Mouse (Mus musculus) stomach, postnatal 0 days (tissue): ENCODE results near the gene Crebl2. TPM values are rescaled to one million over a fixed set of nuclear protein-coding genes. Genes with fewer than 3 reads are reported as not detected.

Experiments
- ATAC-seq: fragments of 200-750 bp; cut with Nextera tagmentation; 2 replicates; pipeline ENCODE4 v1.8.0; 2017; ENCODE audit not compliant: low FRiP score, low TSS enrichment
- DNase-seq: peaks from one replicate; pipeline ENCODE4 v3.0.0-alpha.2; 2016; ENCODE audit warnings: low spot score
- H3K27ac ChIP-seq: fragments of 300-500 bp; sonication (generic); replicated peaks from 2 replicates; pipeline ENCODE4 v1.5.1; 2014; ENCODE audit warnings: mild to moderate bottlenecking, control low read depth
- H3K27me3 ChIP-seq: fragments of 300-500 bp; sonication (generic); 2 replicates; pipeline ENCODE4 v1.6.1; 2014; ENCODE audit warnings: low read length; ENCODE audit not compliant: control insufficient read depth, insufficient read depth
- H3K36me3 ChIP-seq: fragments of 300-500 bp; sonication (generic); 2 replicates; pipeline ENCODE4 v1.6.1; 2014; ENCODE audit warnings: low read length, mixed read lengths; ENCODE audit not compliant: control insufficient read depth, insufficient read depth
- H3K4me1 ChIP-seq: fragments of 300-500 bp; sonication (generic); replicated peaks from 2 replicates; pipeline ENCODE4 v1.6.1; 2014; ENCODE audit warnings: antibody characterized with exemption; ENCODE audit not compliant: control insufficient read depth, insufficient read depth
- H3K4me2 ChIP-seq: fragments of 300-500 bp; sonication (generic); replicated peaks from 2 replicates; pipeline ENCODE4 v1.6.1; 2014; ENCODE audit warnings: low read depth, mild to moderate bottlenecking, control low read depth, moderate library complexity
- H3K4me3 ChIP-seq: fragments of 300-500 bp; sonication (generic); 2 replicates; pipeline ENCODE4 v1.5.1; 2014; ENCODE audit warnings: low read depth, low read length, control low read depth
- H3K9ac ChIP-seq: fragments of 300-500 bp; sonication (generic); 2 replicates; pipeline ENCODE4 v1.6.1; 2014; ENCODE audit warnings: mild to moderate bottlenecking, low read length, control low read depth, mixed read lengths
- H3K9me3 ChIP-seq: fragments of 300-500 bp; sonication (generic); 2 replicates; pipeline ENCODE4 v1.6.1; 2016; ENCODE audit warnings: low read length; ENCODE audit not compliant: control insufficient read depth
- CTCF ChIP-seq: IDR thresholded peaks from 2 replicates; pipeline ENCODE4 v1.5.1; 2016; ENCODE audit warnings: antibody characterized with exemption, low read depth, mild to moderate bottlenecking, moderate library complexity
- EP300 ChIP-seq: optimal IDR thresholded peaks from 2 replicates; pipeline ENCODE3; 2016; ENCODE audit warnings: antibody characterized with exemption
- WGBS: fragments of 180-500 bp; shearing (Covaris S2); extraction: QIAGEN DNeasy Blood & Tissue Kit; methylation state at CpG from one replicate; pipeline ENCODE4 v1.1.7; 2014; 5-methylcytosine and 5-hydroxymethylcytosine counted together
- polyA plus RNA-seq: library from polyadenylated mRNA; unstranded; fragments of >200 nt; fragmentation: Nextera tagmentation; extraction: Ambion mirVana; gene quantifications from 2 replicates; pipeline ENCODE4 v1.2.1, GENCODE M21; 2015

Crebl2 gene
- polyA plus RNA-seq, 1 experiment from 2014 or later: 4.7 TPM

DNA sequence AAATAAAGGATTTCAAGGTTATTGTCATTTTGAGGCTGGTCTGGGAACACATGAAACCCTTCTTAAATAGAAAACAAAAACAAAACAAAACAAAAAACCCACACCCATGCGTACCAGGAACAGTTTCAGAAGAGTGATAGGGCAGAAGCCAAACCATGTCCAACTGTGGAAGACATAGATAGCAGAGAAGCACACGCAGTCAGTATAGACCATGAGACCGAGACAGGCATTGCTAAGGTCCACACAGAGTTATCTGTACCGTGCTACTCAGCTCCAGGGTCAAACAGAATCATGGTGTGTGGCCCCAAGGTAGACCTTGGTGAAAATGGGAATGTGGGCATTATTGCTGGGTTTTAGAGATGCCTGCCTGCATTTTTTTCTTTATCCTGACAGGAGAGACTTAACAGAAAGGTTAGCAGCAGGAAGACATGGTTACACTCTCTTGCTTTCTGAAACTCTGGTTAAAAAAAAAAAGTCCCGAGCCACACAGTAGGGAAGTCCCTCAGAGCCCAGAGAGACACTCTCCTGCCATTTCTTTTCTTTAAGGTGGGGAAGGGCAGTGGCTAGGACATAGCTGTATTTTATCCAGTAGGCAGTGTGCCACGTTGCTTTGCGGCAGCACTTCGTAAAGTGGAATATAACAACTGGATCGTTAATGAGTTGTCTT is 4.8 kb downstream of the Crebl2 start:
- no peak overlapping the region for H3K4me3 ChIP-seq
- no peaks in the 10 kb centered on the region; the same call in 1 of the 2 replicates for H3K36me3 ChIP-seq
- H3K27me3 ChIP-seq: no peaks in the 10 kb centered on the region
- no peak for ATAC-seq
- no peaks in the 10 kb centered on the region for H3K9me3 ChIP-seq
- no peaks in the 10 kb centered on the region for H3K4me1 ChIP-seq
- H3K9ac ChIP-seq: no peak overlapping the region
- no peak for DNase-seq
- no peak overlapping the region for H3K27ac ChIP-seq
- WGBS: 81% methylated on average over 9 of the region's 9 CpGs
- no peak overlapping the region for H3K4me2 ChIP-seq
- TF ChIP-seq CTCF (no peak), EP300 (no peak)

- Histone ChIP-seq H3K4me2 (no peak overlapping the region), H3K9me3 (no peaks in the 10 kb centered on the region), H3K27ac (no peak overlapping the region), H3K4me3 (no peak overlapping the region), H3K36me3 (no peaks in the 10 kb centered on the region; the same call in 1 of the 2 replicates), H3K4me1 (no peaks in the 10 kb centered on the region), H3K9ac (no peak overlapping the region), H3K27me3 (no peaks in the 10 kb centered on the region)
- 94% methylated on average over 4 of the region's 4 CpGs for WGBS
- no peak for TF ChIP-seq CTCF
- no peak for TF ChIP-seq EP300
- no peak for DNase-seq
- ATAC-seq: no peak
Measured at GRCm38 (mm10) chr6:134838111-134838510, 8.2 kb downstream of the Crebl2 start.

DNA sequence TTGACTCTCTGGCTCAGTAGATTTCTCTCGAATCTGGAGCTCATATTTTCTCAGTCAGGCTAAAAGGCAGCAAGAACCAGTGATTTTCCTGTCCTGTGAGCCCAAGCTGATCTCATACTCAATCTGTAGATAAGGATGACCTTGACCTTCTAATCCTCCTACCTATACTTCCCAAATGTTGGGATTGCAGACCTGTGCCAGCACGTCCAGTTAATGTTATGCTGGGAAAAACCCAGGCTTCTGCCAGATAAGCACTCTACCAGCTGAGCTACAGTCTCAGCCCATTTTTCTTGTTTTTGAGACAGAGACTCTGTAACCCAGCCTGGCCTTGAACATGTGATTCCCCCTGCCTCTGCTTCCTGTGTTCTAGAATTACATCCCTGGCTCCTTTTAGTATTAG is 10.4 kb downstream of the Crebl2 start:
- TF ChIP-seq EP300: no peak
- TF ChIP-seq CTCF: no peak
- no peak overlapping the region for H3K4me3 ChIP-seq
- 78% methylated on average over 2 of the region's 2 CpGs for WGBS
- no peaks in the 10 kb centered on the region; the same call in 1 of the 2 replicates for H3K36me3 ChIP-seq
- DNase-seq (no peak), ATAC-seq (no peak)
- no peaks in the 10 kb centered on the region for H3K27me3 ChIP-seq
- H3K27ac ChIP-seq: no peak overlapping the region
- no peak overlapping the region for H3K9ac ChIP-seq
- H3K4me1 ChIP-seq: no peaks in the 10 kb centered on the region
- H3K9me3 ChIP-seq: no peaks in the 10 kb centered on the region
- no peak overlapping the region for H3K4me2 ChIP-seq

GRCm38 (mm10) chr6:134845726-134846125 is 15.8 kb downstream of the Crebl2 start:
- Histone ChIP-seq H3K36me3 (peaks cover 4% of the 10 kb centered on the region; the same call in 1 of the 2 replicates), H3K4me3 (no peak overlapping the region), H3K27ac (no peak overlapping the region), H3K9me3 (no peaks in the 10 kb centered on the region), H3K9ac (no peak overlapping the region), H3K4me2 (no peak overlapping the region), H3K4me1 (no peaks in the 10 kb centered on the region), H3K27me3 (no peaks in the 10 kb centered on the region)
- WGBS: 81% methylated on average over 4 of the region's 4 CpGs
- no peak for TF ChIP-seq EP300
- TF ChIP-seq CTCF: no peak
- DNase-seq (no peak), ATAC-seq (no peak)

GRCm38 (mm10) chr6:134846308-134846707 is 16.4 kb downstream of the Crebl2 start:
- no peak overlapping the region for H3K9ac ChIP-seq
- TF ChIP-seq CTCF (no peak), EP300 (no peak)
- no peak overlapping the region for H3K27ac ChIP-seq
- no peak overlapping the region for H3K4me3 ChIP-seq
- 86% methylated on average over 6 of the region's 6 CpGs for WGBS
- H3K4me2 ChIP-seq: no peak overlapping the region
- peaks cover 4% of the 10 kb centered on the region; the same call in 1 of the 2 replicates for H3K36me3 ChIP-seq
- ATAC-seq (no peak), DNase-seq (no peak)
- H3K4me1 ChIP-seq: no peaks in the 10 kb centered on the region
- H3K9me3 ChIP-seq: no peaks in the 10 kb centered on the region
- H3K27me3 ChIP-seq: no peaks in the 10 kb centered on the region

- no peak for ATAC-seq
Measured at GRCm38 (mm10) chr6:134847550-134847949, 17.6 kb downstream of the Crebl2 start.

More at GRCm38 (mm10) chr6:134847550-134847949, 17.6 kb downstream of the Crebl2 start:
- WGBS: 86% methylated on average over 4 of the region's 4 CpGs
- peaks cover 7% of the 10 kb centered on the region; the same call in 1 of the 2 replicates for H3K36me3 ChIP-seq
- H3K27me3 ChIP-seq: no peaks in the 10 kb centered on the region
- no peak overlapping the region for H3K27ac ChIP-seq
- H3K4me1 ChIP-seq: no peaks in the 10 kb centered on the region
- no peaks in the 10 kb centered on the region for H3K9me3 ChIP-seq
- no peak overlapping the region for H3K4me3 ChIP-seq
- DNase-seq: no peak
- H3K4me2 ChIP-seq: no peak overlapping the region
- no peak for TF ChIP-seq CTCF
- TF ChIP-seq EP300: no peak
- no peak overlapping the region for H3K9ac ChIP-seq
